Mouse (Mus musculus) fibroblast of lung, adult 2 months (primary cell): ENCODE measurements around the gene Pced1b.

Experiments
- DNase-seq: peaks from one replicate; pipeline ENCODE4 v3.0.0-alpha.2; 2011; ENCODE audit warnings: low read depth

Gene Pced1b

DNA sequence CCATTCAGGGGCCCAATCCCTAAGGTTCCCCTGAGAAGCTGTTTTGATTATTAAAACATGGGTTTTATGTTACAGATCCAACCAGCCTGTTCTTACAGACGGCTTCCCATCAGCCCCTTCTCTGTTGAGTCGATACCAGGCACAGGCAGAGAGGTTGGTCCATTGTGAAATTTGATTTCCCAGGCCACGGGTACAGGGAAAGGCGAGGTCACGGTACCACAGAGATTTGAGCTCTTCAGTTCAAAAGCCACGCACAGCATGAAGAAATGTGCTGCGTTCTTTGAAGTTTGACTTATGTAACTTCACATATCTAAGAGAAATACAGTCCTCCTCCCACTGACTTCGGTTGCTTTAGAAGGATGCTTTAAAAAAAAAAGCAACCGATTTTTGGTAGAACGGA, 39.8 kb downstream of the Pced1b start:
- DNase-seq: no peak

- no peak for DNase-seq
These were observed 40.7 kb downstream of the Pced1b start for GRCm38 (mm10) chr15:97287436-97288143.

GRCm38 (mm10) chr15:97288690-97289089, 41.8 kb downstream of the Pced1b start:
- no peak for DNase-seq

DNA sequence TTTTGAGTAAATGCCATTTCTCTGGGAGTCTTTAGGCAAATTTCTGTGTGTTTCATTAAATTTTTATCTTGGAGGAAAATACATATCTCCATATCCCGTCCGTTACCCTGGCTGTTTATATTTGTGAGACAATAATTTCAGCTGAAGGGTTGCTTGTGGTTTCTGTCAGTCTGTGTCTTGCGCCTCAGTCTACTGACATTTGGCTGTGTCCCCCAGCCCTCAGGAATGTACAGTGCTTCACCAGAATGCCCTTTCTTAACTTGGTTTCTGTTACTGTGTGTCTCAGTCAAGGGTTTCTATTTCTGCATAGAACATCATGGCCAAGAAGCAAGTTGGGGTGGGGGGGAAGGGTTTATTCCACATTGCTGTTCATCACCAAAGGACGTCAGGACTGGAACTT, 42.3 kb downstream of the Pced1b start:
- no peak for DNase-seq

DNA sequence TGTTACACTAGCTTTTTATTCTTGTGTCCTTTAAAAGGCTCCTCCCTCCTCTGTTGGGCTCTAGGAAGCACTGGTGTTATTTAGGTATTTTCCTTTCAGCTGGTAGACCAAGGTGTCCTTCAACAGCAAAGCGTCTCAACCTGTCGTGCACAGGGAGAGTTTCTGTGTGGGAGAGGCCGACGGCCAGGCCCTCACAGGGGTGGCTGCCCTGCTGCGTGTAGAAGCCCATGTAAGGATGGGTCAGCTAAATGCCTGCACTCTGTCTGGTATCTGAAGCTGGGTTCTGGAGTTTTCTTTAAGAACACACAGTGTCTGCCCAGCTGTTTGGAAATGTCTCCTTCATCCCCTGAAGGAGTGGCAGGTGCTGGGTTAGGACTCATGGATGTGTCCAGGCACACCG, 43.4 kb downstream of the Pced1b start:
- DNase-seq: no peak

GRCm38 (mm10) chr15:97291291-97292050, 44.6 kb downstream of the Pced1b start:
- DNase-seq: no peak

DNA sequence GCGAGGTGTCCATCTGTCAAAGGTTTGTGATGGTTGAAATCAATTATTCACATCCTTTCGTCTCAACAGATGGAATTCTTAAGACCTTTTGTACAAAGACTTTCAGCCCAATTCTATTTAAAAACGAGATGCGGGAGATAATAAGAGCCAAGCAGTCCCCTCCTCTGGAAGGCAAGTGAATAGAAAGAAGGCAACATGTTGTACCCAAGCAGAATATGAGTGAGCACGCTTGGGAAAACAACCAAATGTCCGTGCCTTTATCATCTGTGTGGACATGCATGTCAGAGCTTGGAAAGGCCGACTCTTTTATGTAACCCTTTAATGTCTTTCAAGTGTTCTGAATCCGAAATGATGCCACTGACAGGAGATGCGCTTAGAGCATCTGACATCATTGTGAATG, 61.0 kb downstream of the Pced1b start:
- DNase-seq: no peak

- DNase-seq: no peak
These were observed 62.6 kb downstream of the Pced1b start for GRCm38 (mm10) chr15:97309533-97309932.

GRCm38 (mm10) chr15:97310251-97310650, 63.3 kb downstream of the Pced1b start:
- no peak for DNase-seq

DNA sequence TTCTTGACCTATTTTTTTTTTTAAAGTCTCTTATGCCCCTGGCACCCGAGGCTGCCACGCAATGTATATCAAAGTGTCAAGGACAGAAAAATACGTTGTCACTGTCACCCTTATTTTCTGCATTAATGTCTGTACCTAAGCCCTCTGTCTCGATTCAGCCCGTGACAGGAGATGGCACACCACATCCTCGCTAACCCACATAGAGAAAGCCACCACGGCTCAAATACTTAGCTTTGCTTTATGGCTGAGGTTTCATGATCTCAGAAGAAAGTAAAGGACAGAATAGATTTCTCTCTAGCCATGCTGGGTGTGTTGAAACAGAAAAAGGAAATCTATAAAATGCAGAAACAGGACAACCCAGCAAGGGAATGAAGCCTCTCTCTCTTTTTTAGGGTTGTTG, 64.3 kb downstream of the Pced1b start:
- no peak for DNase-seq

DNA sequence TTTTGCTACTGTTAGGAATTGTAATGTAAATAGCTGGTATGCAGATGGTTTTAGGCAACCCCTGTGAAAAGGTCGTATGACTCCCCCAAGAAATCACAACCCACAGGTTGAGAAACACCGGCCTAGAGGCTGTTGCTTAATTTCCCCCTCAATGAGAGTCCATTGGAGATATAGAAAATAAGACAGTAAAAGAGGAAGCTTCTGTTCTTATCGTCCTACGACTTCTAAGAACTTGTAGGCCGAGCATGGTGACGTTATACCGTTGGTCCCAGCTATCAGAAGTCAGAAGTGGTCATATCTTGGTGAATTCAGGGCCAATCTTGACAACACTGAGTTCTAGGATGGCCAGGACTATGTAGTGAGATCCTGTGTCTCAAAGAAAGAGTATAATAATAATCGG, 65.0 kb downstream of the Pced1b start:
- no peak for DNase-seq

DNA sequence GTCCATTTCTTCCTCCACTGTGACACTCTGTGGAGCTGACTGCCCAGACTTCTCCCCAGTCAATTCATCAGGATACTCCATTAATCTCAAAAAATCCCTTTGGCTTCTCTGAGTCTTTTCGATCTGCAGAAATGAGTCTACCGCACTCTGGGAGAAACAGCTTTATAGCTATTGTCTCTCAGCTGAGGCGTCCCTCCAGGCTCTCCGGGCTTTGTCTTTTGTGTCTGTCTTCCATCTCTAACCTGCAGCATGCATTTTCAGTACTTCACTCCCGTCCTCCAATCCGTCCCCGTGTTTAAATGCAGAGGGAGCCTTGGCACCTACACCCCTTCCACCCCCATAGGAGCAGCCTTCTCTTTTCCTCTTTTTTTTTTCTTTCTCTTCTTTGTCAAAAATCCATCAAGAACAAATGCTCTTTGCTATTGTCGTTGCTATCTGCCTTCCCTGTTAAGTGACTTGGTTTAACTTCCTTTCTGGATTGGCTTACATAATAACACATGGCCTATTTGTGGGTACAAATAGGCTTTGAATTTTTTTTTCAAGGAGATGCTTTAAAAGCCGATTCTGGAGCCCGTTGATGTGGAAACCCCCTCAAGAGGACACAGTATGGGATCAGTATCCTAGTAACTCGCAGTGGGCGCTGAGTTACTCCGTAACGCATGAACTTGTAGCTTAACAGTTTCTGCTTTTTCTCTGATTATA, 68.0 kb downstream of the Pced1b start:
- no peak for DNase-seq

GRCm38 (mm10) chr15:97315422-97315757, 68.5 kb downstream of the Pced1b start:
- DNase-seq: no peak

- no peak for DNase-seq
These were observed 71.6 kb downstream of the Pced1b start for GRCm38 (mm10) chr15:97318365-97319001.

DNA sequence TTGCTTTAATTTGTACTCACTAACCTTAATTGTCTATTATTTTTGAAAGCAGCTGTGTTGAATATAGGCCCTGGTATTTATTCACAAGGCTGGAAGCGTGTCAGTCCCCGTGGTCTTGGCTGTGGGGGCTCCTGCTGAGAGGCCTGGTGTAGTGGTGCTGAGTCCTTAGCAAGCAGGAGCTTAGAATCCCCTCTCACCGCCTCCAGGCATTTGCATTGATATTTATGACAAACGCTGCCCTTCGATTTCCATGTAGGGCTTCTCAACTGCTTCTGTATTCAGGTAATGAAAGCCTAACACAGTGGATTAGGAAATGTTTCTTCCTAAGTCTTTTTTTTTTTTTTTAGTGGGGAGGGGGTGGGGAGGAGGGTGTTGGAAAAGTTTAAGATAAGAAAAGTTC, 75.9 kb downstream of the Pced1b start:
- DNase-seq: no peak

GRCm38 (mm10) chr15:97323466-97323865, 76.6 kb downstream of the Pced1b start:
- no peak for DNase-seq

GRCm38 (mm10) chr15:97324311-97324710, 77.4 kb downstream of the Pced1b start:
- DNase-seq: no peak

- no peak for DNase-seq
These were observed 80.7 kb downstream of the Pced1b start for GRCm38 (mm10) chr15:97327500-97328081.

DNA sequence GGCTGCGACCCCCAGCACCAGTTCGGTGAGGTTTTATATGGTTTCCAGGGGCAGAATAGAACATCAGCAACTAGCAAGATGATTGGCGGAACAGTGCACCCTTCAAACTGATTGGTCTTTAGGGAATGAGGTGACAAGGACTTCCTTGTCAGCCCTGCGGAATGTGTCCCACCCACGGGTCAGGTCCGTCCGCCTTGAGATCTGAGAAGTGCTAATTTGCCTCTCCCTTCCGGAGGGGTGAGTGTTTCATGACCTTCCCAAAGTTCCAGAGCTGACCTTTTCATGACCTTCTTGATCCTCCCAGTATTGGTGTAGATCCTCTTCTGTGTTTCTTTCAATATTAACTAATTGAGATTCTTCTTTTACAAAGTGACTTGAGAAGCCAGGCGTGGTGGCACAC, 85.7 kb downstream of the Pced1b start:
- DNase-seq: no peak

DNA sequence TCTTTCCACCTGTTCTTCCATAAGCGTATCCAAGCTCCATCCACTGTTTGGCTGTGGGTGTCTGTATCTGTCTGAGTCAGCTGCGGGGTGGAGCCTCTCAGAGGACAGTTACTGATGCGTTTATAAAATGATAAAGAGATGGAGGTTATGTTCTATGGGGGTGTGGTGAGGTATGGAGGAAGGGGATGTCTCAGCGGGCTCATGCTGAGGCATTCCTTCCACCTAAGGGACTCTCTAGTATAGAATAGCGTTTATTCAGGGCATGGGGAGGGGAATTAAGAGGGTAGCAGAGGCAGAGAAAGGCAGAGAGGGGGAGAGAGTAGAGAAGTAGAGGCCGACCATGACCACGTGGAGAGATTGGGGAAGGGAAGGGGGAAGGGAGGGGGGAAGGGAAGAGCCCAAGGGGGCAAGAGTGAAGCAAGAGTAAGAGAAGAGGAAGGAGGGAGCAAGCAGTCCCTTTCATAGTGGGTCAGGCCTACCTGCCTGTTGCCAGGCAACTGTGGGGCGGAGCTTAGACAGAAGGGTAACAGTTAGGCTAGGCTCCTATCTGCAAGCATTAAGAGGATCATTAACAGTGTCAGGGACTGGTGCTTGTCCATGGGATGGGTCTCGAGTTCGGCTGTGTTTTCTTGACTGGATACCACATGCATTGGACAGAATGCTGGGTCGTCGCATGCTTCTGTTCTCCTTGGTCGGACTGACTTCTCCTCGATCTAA, 90.9 kb downstream of the Pced1b start:
- no peak for DNase-seq

DNA sequence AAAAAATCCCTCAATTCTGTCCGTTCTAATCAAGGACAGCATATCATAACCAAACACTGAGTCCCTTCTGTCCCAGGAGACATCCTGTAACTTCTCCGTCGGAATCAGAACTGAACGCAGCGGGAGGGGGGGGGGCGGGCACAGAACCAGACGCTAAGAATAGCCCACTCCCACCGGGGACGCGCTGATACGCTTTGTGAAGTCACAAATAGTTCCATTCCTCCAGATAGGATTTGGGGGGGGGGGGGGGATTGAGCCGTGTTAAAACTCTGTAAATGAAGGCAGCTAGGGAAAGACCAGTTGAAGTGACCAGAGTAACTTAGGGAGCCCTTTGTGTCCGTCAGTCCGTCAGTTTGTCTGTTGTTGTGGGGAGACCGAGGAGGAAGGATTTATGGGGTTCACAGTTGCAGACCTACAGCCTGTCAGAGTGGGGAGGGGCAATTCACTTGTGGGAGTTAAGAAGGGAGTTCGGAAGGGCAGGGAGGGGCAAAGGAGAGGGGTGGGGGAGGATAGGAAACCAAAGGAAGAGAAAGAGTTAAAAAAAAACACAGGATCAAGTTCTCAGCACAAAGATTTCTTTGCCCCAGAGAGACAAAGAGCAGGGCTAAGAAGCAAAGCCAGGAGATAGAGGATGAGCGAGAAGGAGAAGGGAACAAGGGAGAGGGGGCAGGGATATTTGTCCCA, 91.6 kb downstream of the Pced1b start:
- no peak for DNase-seq
